Mouse (Mus musculus): ENCODE data around the gene Kctd8. TPM values are rescaled to one million over a fixed set of nuclear protein-coding genes. Genes with fewer than 3 reads are reported as not detected.

The Kctd8 gene
- polyA plus RNA-seq, 1 experiment from 2014 or later, result 0.17 TPM

DNA sequence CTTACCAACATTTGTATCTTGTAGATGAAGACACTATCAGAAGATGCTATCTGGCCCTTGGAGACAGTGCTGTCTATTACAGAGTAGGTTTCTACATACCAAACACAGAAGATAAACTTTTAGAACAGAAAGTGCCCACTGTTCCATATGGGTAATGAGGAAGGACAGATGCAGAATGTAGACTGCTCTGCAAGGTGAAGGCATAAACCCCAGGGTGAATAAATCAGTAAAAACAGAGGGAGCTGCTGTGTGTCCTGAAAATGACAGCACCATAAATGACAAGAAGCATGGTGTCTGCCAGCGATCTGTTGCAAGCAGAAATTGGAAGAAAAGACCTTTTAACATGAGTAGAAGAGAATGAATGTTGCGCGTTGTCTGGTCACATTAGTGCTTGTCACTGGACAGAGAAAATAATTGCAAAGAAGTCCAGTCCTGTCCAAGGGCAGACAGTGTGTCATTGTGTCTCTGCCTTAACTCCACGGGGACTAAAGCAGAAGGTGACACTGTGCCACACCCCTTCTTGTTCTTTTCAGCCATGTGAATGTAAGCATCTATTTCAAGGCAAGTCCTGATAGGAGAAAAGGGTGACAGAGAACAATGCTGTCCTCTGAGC is 181.5 kb downstream of the Kctd8 start:
- no peak for DNase-seq (ENCODE audit: low spot score)

DNA sequence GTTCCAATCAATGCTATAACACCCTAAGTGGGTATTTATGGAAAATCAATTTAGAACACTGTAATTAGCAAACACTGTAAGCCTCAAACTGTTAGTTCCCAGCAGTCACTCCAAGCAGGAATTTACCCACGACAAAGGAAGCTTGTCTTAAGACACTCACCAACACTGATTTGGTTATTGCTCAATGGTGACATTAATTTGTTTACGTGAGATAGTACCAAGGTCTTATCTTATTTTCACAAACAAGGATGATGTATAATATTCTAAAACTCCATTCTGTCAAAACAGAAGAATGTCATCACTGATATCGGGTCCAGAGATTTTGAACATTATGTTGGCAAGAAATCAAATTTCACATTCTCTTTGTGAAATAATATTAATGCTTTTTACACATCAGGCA is 185.0 kb downstream of the Kctd8 start:
- no peak for DNase-seq (ENCODE audit: low spot score)

DNA sequence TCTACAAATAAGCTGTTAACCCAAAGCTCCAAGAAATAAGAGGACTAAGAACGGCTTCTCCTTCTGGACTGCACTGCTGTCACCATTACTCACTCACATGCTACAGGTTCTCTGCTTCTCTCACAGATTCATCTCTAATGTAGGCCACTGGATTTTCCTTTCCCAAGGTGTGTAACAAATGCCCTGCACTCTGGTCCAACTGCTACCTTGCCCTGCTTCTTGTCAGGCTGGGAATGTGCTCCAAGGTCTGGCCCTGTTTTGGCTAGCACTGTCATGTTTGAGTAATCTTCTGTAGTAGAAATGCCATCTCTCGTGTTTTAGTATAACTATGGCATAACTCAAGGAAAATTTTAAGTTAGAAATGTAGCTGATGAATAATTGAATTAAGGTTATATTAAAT is 195.7 kb downstream of the Kctd8 start:
- DNase-seq (ENCODE audit: low spot score), result no peak

DNA sequence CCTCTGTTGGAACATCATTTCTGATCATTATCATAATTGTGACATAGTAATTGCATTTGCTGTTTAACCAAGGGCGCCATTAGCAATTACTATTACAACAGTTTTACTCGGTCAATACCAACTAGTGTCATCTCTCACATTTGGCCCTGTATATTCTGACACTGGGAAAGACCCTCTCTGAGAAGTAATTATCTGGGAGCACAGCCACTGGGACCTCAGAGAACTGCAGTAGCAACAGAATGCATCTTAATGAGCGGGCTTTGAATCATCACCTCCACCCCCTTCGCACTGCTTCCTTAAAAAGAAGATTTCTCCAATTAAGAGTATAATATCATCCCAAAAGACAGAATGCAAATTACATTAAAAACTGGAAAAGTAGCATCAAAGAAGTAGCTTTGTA is 200.4 kb downstream of the Kctd8 start:
- no peak for DNase-seq (ENCODE audit: low spot score)

DNA sequence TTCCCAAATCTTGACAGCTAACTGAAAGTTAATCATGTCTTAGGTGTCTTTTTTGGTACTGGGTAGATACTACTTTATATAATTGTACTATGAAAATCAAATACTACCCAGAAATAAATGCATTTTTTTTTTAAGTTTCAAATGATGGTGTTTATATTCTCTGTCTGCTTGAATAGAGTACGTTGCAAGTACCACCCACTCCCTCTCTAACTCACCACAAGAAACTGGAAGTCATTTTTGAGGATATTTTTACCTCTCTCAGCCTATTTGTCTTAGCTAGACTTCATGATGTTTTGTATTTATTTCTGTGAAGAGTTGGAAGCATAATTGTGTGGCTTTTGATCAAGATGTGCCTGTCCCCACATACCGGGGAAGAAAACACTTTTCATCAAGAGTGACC is 232.8 kb downstream of the Kctd8 start:
- no peak for DNase-seq (ENCODE audit: low spot score)

DNA sequence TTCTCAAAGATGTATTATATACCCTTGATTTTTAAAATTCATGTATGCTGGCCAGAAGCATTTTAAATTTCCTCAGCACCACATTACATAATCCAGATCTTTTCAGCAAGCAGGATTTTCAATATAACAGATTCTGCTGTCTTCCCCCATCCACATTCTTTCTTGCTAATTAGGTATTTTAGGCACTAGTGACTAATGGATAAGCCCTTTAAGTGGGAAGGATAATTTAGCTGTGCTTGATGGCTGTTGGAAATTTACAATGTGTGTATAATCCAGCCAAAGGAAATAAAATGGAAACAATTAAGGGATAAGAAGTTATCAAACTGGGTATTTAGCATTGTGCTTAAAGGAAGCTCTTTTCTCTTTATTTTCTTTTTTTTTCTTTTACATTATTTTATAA is 252.6 kb downstream of the Kctd8 start:
- DNase-seq (ENCODE audit: low spot score), result no peak

Small RNAs within 50 kb of the gene (microRNA-seq; reads per million reads assigned to microRNA genes)
- not detected for gene Gm24368 (ENCODE audit: borderline number of aligned reads)

Other genes with a start within 250 kb of the Kctd8 start
- 0.27 TPM in 1 of 2 replicates, not detected in the other for gene Yipf7, start 201.0 kb upstream of the Kctd8 start, polyA plus RNA-seq (2015; fragmentation: Nextera tagmentation; extraction: Ambion mirVana)
- 26.3 and 30.3 TPM in 2 replicates for gene Guf1, start 215.2 kb upstream of the Kctd8 start, polyA plus RNA-seq (2015; fragmentation: Nextera tagmentation; extraction: Ambion mirVana)